14 mouse cellular contexts compared by ENCODE assay signal in the genomic region with DNA sequence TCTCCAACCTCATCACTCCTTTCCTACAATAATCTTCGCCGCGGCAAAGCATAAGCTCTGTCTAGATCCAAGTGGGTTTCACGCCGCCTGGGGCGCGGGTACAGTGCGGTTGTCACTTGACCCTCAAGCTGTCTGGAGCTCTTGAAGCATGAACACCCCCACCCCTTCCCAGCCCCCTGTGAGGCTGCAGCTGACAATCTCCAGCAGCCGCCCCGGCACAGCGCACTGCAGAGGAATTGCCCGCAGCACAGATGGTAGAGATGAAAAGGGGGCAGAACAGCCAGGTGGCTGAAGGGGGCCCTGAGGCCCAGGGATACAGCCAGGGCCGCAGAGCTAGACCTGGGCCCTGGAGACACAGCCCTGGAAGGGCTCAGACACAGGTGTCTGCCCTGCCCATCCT.
A peak's percentile ranks its signal among the peaks of the same experiment; 100 is the strongest.
DNase-seq lines count a peak whose midpoint lies in the region; ATAC-seq and TF ChIP-seq lines count a peak whose summit lies in the region.
"Had no signal": no experiment of that assay in that cellular context is flagged by ENCODE, and none has a peak within 500 bp of the region (broad histone marks: within the 10 kb centered on the region; RNA-seq: fewer than 3 reads in every experiment).

No protein-coding gene starts in this region.

- H3K9ac ChIP-seq in hindbrain, embryonic 12.5 days = peak overlapping the region; percentile 47
- no peak overlapping the region for H3K9ac ChIP-seq in midbrain, embryonic 16.5 days (ENCODE audit: low read depth, low read length)
- no peak overlapping the region for H3K9ac ChIP-seq in intestine, embryonic 15.5 days
- H3K9ac ChIP-seq: embryonic facial prominence, embryonic 13.5 days; kidney, embryonic 15.5 days; liver, embryonic 13.5 days had no signal

- H3K27me3 ChIP-seq in E14TG2a.4 (ENCODE audit: insufficient read depth, low read length) = peaks cover 7% of the 10 kb centered on the region; the same call in 1 of the 2 replicates
- no peaks in the 10 kb centered on the region for H3K27me3 ChIP-seq in hindbrain, embryonic 12.5 days
- no peaks in the 10 kb centered on the region for H3K27me3 ChIP-seq in midbrain, embryonic 16.5 days (ENCODE audit: control insufficient read depth, insufficient read depth, low read depth, low read length)
- H3K27me3 ChIP-seq in intestine, embryonic 15.5 days (replicated peaks) = no peaks in the 10 kb centered on the region
- H3K27me3 ChIP-seq: embryonic facial prominence, embryonic 13.5 days; kidney, embryonic 15.5 days; liver, embryonic 13.5 days had no signal

- H3K4me2 ChIP-seq in hindbrain, embryonic 12.5 days (replicated peaks) = no peak overlapping the region
- H3K4me2 ChIP-seq in midbrain, embryonic 16.5 days (ENCODE audit: low read length) = no peak overlapping the region
- H3K4me2 ChIP-seq in intestine, embryonic 15.5 days (replicated peaks) = no peak overlapping the region
- H3K4me2 ChIP-seq: embryonic facial prominence, embryonic 13.5 days; kidney, embryonic 15.5 days; liver, embryonic 13.5 days had no signal

- WGBS in hindbrain, embryonic 12.5 days = 56% methylated on average over 13 of the region's 13 CpGs
- WGBS in midbrain, embryonic 16.5 days = 61% methylated on average over 13 of the region's 13 CpGs
- 81% methylated on average over 13 of the region's 13 CpGs for WGBS in intestine, embryonic 15.5 days

- peaks cover 24% of the 10 kb centered on the region for H3K4me1 ChIP-seq in E14TG2a.4 (replicated peaks; ENCODE audit: low read depth, low read length)
- H3K4me1 ChIP-seq in hindbrain, embryonic 12.5 days = peaks cover 23% of the 10 kb centered on the region
- H3K4me1 ChIP-seq in midbrain, embryonic 16.5 days (ENCODE audit: control insufficient read depth, insufficient read depth, low read length) = peaks cover 4% of the 10 kb centered on the region
- H3K4me1 ChIP-seq in intestine, embryonic 15.5 days (replicated peaks) = no peaks in the 10 kb centered on the region
- H3K4me1 ChIP-seq: liver, embryonic 13.5 days had no signal

- no peaks in the 10 kb centered on the region for H3K36me3 ChIP-seq in E14TG2a.4 (ENCODE audit: insufficient read depth, low read length)
- no peaks in the 10 kb centered on the region for H3K36me3 ChIP-seq in hindbrain, embryonic 12.5 days
- no peaks in the 10 kb centered on the region for H3K36me3 ChIP-seq in midbrain, embryonic 16.5 days (ENCODE audit: control insufficient read depth, insufficient read depth, low read length)
- H3K36me3 ChIP-seq in intestine, embryonic 15.5 days = no peaks in the 10 kb centered on the region
- H3K36me3 ChIP-seq: embryonic facial prominence, embryonic 13.5 days; kidney, embryonic 15.5 days; liver, embryonic 13.5 days had no signal

- no peak overlapping the region for H3K27ac ChIP-seq in hindbrain, embryonic 12.5 days
- H3K27ac ChIP-seq in midbrain, embryonic 16.5 days (ENCODE audit: low read length) = no peak overlapping the region
- H3K27ac ChIP-seq in intestine, embryonic 15.5 days = no peak overlapping the region
- H3K27ac ChIP-seq: embryonic facial prominence, embryonic 13.5 days; kidney, embryonic 15.5 days; liver, embryonic 13.5 days had no signal

- peak; percentile 77; the same call in 1 of the 2 replicates for ATAC-seq in hindbrain, embryonic 12.5 days (ENCODE audit: low FRiP score)
- ATAC-seq in midbrain, embryonic 16.5 days = 0 out of 2 replicates have a peak, but pooled peaks have one; percentile 21
- ATAC-seq in intestine, embryonic 15.5 days = no peak

- 0 out of 2 replicates have a peak, but pooled peaks cover 4% of the 10 kb centered on the region for H3K9me3 ChIP-seq in E14TG2a.4 (ENCODE audit: low read length)
- H3K9me3 ChIP-seq in hindbrain, embryonic 12.5 days (replicated peaks) = no peaks in the 10 kb centered on the region
- H3K9me3 ChIP-seq in midbrain, embryonic 16.5 days (replicated peaks; ENCODE audit: control insufficient read depth, low read length, poor library complexity, severe bottlenecking) = no peaks in the 10 kb centered on the region
- no peaks in the 10 kb centered on the region for H3K9me3 ChIP-seq in intestine, embryonic 15.5 days
- H3K9me3 ChIP-seq: embryonic facial prominence, embryonic 13.5 days; kidney, embryonic 15.5 days; liver, embryonic 13.5 days had no signal

- no peak for TF ChIP-seq CTCF in E14TG2a.4 (conservative IDR thresholded peaks at IDR 0.05; ENCODE audit: low read length)

- DNase-seq in cerebellum, postnatal 10 days = peak; percentile 38 to 62
- no peak for DNase-seq in cerebellum, adult 8-10 months
- DNase-seq in layer of hippocampus, adult 18-20 months (ENCODE audit: low spot score in 2 of 2) = no peak
- DNase-seq in kidney, postnatal 25 days = no peak
- DNase-seq: cerebellum, postnatal 25 days; liver, embryonic 13.5 days; lung, postnatal 36 days; thymus, postnatal 36 days had no signal

- 0 out of 2 replicates have a peak overlapping the region, but pooled peaks have one; percentile 10 for H3K4me3 ChIP-seq in E14TG2a.4 (replicated peaks; ENCODE audit: low read length)
- H3K4me3 ChIP-seq in hindbrain, embryonic 12.5 days = no peak overlapping the region
- H3K4me3 ChIP-seq in midbrain, embryonic 16.5 days (ENCODE audit: low read depth, low read length) = no peak overlapping the region
- H3K4me3 ChIP-seq in intestine, embryonic 15.5 days (replicated peaks) = no peak overlapping the region
- H3K4me3 ChIP-seq: embryonic facial prominence, embryonic 13.5 days; kidney, embryonic 15.5 days; liver, embryonic 13.5 days had no signal

Comparison
In these comparisons a context has a peak if more than half of its experiments do, and no peak if none do; other contexts are left out.
1. DNase-seq: peak in cerebellum, postnatal 10 days (2 of 2); none in cerebellum, adult 8-10 months (single experiment), layer of hippocampus, adult 18-20 months (0 of 2) and kidney, postnatal 25 days (0 of 2).